Mouse (Mus musculus): ENCODE measurements at regions not wholly inside any gene's neighbourhood (a gene's known extent, or its start where the extent isn't known, plus 50 kb on each side); places are given as distances from the start of the nearest gene placed in this dataset.

DNA sequence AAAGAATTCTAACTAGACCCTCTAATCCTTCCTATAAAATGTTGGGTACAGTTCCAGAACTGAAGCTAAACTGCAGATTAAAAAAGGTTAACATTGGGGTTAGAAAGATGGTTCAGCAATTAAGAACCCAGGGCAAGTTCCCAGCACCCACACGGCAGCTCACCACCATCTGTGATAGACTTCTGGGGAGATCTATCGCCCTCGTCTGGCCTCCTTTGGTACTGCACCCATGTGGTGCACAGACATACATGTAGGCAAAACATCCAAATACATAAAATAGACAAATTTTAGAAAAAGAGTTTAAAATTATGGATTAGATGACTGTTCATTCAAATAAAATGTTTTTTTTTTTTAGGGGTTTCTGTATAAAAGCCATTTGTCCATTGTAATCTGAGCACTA is 91.4 kb upstream of the Kazn start:
- no peak for TF ChIP-seq CTCF (IDR thresholded peaks at IDR 0.05; ENCODE audit: low read depth, low read length)
- no peak for TF ChIP-seq POLR2A (IDR thresholded peaks at IDR 0.05; ENCODE audit: insufficient read depth, low read length)
- TF ChIP-seq EP300 (IDR thresholded peaks at IDR 0.05; ENCODE audit: insufficient read depth, low read depth, low read length) = no peak
